Mouse (Mus musculus) thymus, adult 2 months (tissue): Measurements from ENCODE around the gene Dock1.

Experiments
- CTCF ChIP-seq: fragments of 200-500 bp; IDR thresholded peaks from 2 replicates; pipeline ENCODE4 v1.5.1; 2012; ENCODE audit warnings: mild to moderate bottlenecking, control low read depth, low read length, moderate library complexity, borderline replicate concordance; ENCODE audit not compliant: control insufficient read depth, poor library complexity, insufficient read depth; ENCODE audit errors: extremely low read depth
- POLR2A ChIP-seq: fragments of 200-500 bp; IDR thresholded peaks from 2 replicates; pipeline ENCODE4 v1.6.1; 2012; ENCODE audit warnings: mild to moderate bottlenecking, low read length, control low read depth, moderate library complexity; ENCODE audit not compliant: control insufficient read depth, poor library complexity, insufficient read depth; ENCODE audit errors: extremely low read depth

DNA sequence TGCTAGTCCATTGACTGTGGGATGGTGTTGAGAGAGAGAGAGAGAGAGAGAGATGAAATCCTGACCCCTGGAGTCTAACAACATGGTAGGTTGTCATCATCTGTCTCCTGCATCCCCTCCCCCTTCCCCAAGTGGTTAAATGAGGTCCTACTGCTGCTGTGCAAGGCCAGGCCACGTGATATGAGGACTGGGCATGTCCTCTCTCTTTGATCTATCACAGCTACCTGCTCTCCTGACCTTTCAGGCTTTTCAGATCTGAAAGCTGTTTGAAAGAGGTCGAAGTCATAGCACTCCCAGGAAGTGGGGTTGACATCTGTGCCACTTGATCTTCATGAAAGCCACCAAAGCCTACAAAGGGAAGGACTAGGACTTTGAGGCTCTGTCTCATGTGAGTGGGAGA is 365.2 kb downstream of the Dock1 start:
- TF ChIP-seq CTCF (no peak), POLR2A (no peak)
